Mouse (Mus musculus): ENCODE data around the gene Rapgef6.

Rapgef6 gene

DNA sequence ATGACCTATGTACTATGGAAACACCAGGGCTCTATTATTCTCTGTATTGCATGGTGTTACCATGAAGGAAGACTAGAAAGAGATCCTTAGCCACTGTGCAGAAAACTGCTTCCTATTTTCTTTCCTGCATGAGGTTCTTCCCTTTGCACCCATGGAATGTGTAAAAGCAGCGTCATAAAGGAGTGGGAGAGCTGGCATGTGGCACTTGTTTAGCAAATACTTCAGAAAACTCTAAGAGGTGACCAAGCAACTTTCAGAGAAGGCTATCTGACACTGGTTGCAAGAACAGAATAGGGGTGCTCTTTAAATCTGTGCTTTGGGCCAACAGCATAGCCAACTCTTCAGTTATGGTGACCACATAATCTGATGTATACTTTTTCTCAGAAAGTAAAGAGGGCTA is 212.5 kb downstream of the Rapgef6 start:
- DNase-seq (ENCODE audit: low spot score) = no peak

GRCm38 (mm10) chr11:54736903-54737302 is 214.3 kb downstream of the Rapgef6 start:
- DNase-seq (ENCODE audit: low spot score) = no peak

- DNase-seq (ENCODE audit: low spot score) = no peak
Observed at GRCm38 (mm10) chr11:54739012-54739750, 216.5 kb downstream of the Rapgef6 start.

GRCm38 (mm10) chr11:54741330-54741729 is 218.7 kb downstream of the Rapgef6 start:
- DNase-seq (ENCODE audit: low spot score) = no peak

- no peak for DNase-seq (ENCODE audit: low spot score)
Observed at GRCm38 (mm10) chr11:54744231-54744630, 221.6 kb downstream of the Rapgef6 start.
